In genomic region chr10:67851079-67851478, GRCm38 (mm10) we compare ENCODE assay signal across 20 mouse cellular contexts.
DNase-seq lines count a peak whose midpoint lies in the region; ATAC-seq and TF ChIP-seq lines count a peak whose summit lies in the region.
"Had no signal": no experiment of that assay in that cellular context is flagged by ENCODE, and none has a peak within 500 bp of the region (broad histone marks: within the 10 kb centered on the region; RNA-seq: fewer than 3 reads in every experiment).

No protein-coding gene starts in this region.

- H3K9me3 ChIP-seq in hindbrain, embryonic 10.5 days: no peaks in the 10 kb centered on the region
- no peaks in the 10 kb centered on the region for H3K9me3 ChIP-seq in hindbrain, embryonic 16.5 days (ENCODE audit: control insufficient read depth, low read length)
- no peaks in the 10 kb centered on the region for H3K9me3 ChIP-seq in embryonic facial prominence, embryonic 15.5 days (replicated peaks)
- H3K9me3 ChIP-seq: forebrain, embryonic 13.5 days; hindbrain, embryonic 12.5 days had no signal

- no peak overlapping the region for H3K4me3 ChIP-seq in hindbrain, embryonic 10.5 days
- no peak overlapping the region for H3K4me3 ChIP-seq in hindbrain, embryonic 16.5 days (ENCODE audit: low read length)
- H3K4me3 ChIP-seq in lung, adult 2 months (replicated peaks; ENCODE audit: extremely low read depth, low read depth, low read length): no peak overlapping the region
- H3K4me3 ChIP-seq in embryonic facial prominence, embryonic 15.5 days (replicated peaks): no peak overlapping the region
- H3K4me3 ChIP-seq: forebrain, embryonic 13.5 days; gastrocnemius, adult 2 months; hindbrain, embryonic 12.5 days; layer of hippocampus, adult 2 months had no signal

- 40% methylated on average over 6 of the region's 6 CpGs for WGBS in hindbrain, embryonic 10.5 days
- 40% methylated on average over 6 of the region's 6 CpGs for WGBS in hindbrain, embryonic 16.5 days
- WGBS in lung, adult 2 months: 74% methylated on average over 6 of the region's 6 CpGs
- 74% methylated on average over 6 of the region's 6 CpGs for WGBS in embryonic facial prominence, embryonic 15.5 days

- no peak for ATAC-seq in hindbrain, embryonic 16.5 days
- ATAC-seq in embryonic facial prominence, embryonic 15.5 days (ENCODE audit: insufficient number of reproducible peaks, low FRiP score, low TSS enrichment, low read depth): peak; percentile 43; the same call in 1 of the 2 replicates
- ATAC-seq: forebrain, embryonic 13.5 days; inflammation-experienced regulatory T-cells, adult 6 months had no signal

- H3K9ac ChIP-seq in hindbrain, embryonic 16.5 days (ENCODE audit: low read depth, low read length): no peak overlapping the region
- no peak overlapping the region for H3K9ac ChIP-seq in embryonic facial prominence, embryonic 15.5 days
- H3K9ac ChIP-seq: forebrain, embryonic 13.5 days; hindbrain, embryonic 12.5 days had no signal

- H3K27me3 ChIP-seq in hindbrain, embryonic 10.5 days (ENCODE audit: insufficient read depth, poor library complexity, severe bottlenecking): no peaks in the 10 kb centered on the region
- no peaks in the 10 kb centered on the region for H3K27me3 ChIP-seq in hindbrain, embryonic 16.5 days (replicated peaks; ENCODE audit: control insufficient read depth, insufficient read depth, low read length)
- H3K27me3 ChIP-seq in embryonic facial prominence, embryonic 15.5 days: no peaks in the 10 kb centered on the region
- H3K27me3 ChIP-seq: forebrain, embryonic 13.5 days; hindbrain, embryonic 12.5 days had no signal

- no peak overlapping the region for H3K27ac ChIP-seq in hindbrain, embryonic 10.5 days
- no peak overlapping the region for H3K27ac ChIP-seq in hindbrain, embryonic 16.5 days (ENCODE audit: low read depth, low read length)
- no peak overlapping the region for H3K27ac ChIP-seq in embryonic facial prominence, embryonic 15.5 days (replicated peaks)
- H3K27ac ChIP-seq: forebrain, embryonic 13.5 days; gastrocnemius, adult 2 months; hindbrain, embryonic 12.5 days; layer of hippocampus, adult 2 months had no signal

- peak; percentile 51 for DNase-seq in hindbrain, embryonic 10.5 days (ENCODE audit: low spot score)
- DNase-seq in lung, postnatal 36 days: peak; percentile 12
- DNase-seq in lung, adult 2 months: no peak
- peak; percentile 42 for DNase-seq in embryo, embryonic 10.5 days (ENCODE audit: low spot score)
- DNase-seq in gastrocnemius, postnatal 4 days (ENCODE audit: low spot score in 2 of 2): no peak
- DNase-seq: adrenal gland, adult 2 months; cerebellum, adult 11 months; cerebellum, adult 9-11 months; gastrocnemius, adult 2 months; kidney, adult 2 months; kidney, postnatal 25 days; lung, postnatal 4 days; thymus, postnatal 14 days had no signal

- H3K4me1 ChIP-seq in hindbrain, embryonic 10.5 days (replicated peaks): peaks cover 5% of the 10 kb centered on the region
- no peaks in the 10 kb centered on the region for H3K4me1 ChIP-seq in hindbrain, embryonic 16.5 days (ENCODE audit: control insufficient read depth, insufficient read depth, low read depth, low read length)
- no peaks in the 10 kb centered on the region for H3K4me1 ChIP-seq in lung, adult 2 months (ENCODE audit: control insufficient read depth, insufficient read depth, low read length)
- 0 out of 2 replicates have a peak, but pooled peaks cover under 1% of the 10 kb centered on the region for H3K4me1 ChIP-seq in embryonic facial prominence, embryonic 15.5 days
- H3K4me1 ChIP-seq: forebrain, embryonic 13.5 days had no signal

- TF ChIP-seq CTCF in lung, adult 2 months (IDR thresholded peaks at IDR 0.05; ENCODE audit: insufficient read depth, low read length): no peak

- no peak for TF ChIP-seq POLR2A in lung, adult 2 months (IDR thresholded peaks at IDR 0.05; ENCODE audit: borderline replicate concordance, extremely low read depth, low read depth, low read length)

- no peak overlapping the region for H3K4me2 ChIP-seq in hindbrain, embryonic 16.5 days (ENCODE audit: low read length)
- no peak overlapping the region for H3K4me2 ChIP-seq in embryonic facial prominence, embryonic 15.5 days (replicated peaks)
- H3K4me2 ChIP-seq: forebrain, embryonic 13.5 days; heart, embryonic 11.5 days; hindbrain, embryonic 12.5 days had no signal

- no peaks in the 10 kb centered on the region for H3K36me3 ChIP-seq in hindbrain, embryonic 10.5 days
- no peaks in the 10 kb centered on the region for H3K36me3 ChIP-seq in hindbrain, embryonic 16.5 days (ENCODE audit: control insufficient read depth, insufficient read depth, low read length)
- no peaks in the 10 kb centered on the region for H3K36me3 ChIP-seq in embryonic facial prominence, embryonic 15.5 days
- H3K36me3 ChIP-seq: hindbrain, embryonic 12.5 days had no signal

Comparison
In these comparisons a context has a peak if more than half of its experiments do, and no peak if none do; other contexts are left out.
1. DNase-seq: peak in hindbrain, embryonic 10.5 days (single experiment), lung, postnatal 36 days (single experiment) and embryo, embryonic 10.5 days (single experiment); none in lung, adult 2 months (single experiment) and gastrocnemius, postnatal 4 days (0 of 2).